Mouse (Mus musculus) cerebellum, adult 2 months (tissue): ENCODE data around the gene Msmo1.

Experiments
- CTCF ChIP-seq: fragments of 200-500 bp; IDR thresholded peaks from 2 replicates; pipeline ENCODE4 v1.5.1; 2011; ENCODE audit warnings: low read depth, mild to moderate bottlenecking, control low read depth, low read length, moderate library complexity, borderline replicate concordance; ENCODE audit not compliant: insufficient read depth
- POLR2A ChIP-seq: fragments of 200-500 bp; IDR thresholded peaks from 2 replicates; pipeline ENCODE4 v1.6.1; 2011; ENCODE audit warnings: low read length, control low read depth, borderline replicate concordance; ENCODE audit not compliant: insufficient read depth

DNA sequence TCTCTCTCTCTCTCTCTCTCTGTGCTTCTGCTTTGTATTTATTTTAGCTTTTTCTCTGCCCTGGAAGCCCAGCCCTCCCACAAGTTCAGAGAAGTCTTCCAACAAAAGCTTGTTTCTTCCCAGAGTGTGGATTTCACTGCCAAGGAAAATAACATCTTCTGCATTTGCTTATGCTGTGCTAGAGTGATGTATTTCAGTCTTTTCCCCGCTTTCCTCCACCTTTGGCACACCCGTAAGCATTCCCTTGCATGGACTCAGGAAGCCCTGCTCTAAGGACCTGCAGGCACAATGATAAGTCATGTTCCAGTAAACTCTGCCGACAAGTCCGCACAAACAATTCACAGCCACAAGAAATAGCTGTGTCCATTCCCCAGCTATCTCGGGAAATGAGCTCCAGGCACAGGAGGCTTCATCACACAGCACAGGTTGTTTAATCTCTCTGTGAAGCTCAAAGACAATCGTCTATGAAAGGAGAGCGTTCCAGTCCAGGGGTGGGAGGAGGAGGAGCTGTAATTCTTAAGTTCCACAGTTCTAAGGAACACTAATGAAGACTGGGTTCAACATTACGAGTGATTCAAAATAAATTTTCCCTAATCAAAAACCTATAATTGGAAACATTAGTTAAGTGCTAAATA is 58.5 kb downstream of the Msmo1 start:
- TF ChIP-seq CTCF = no peak
- TF ChIP-seq POLR2A = no peak
